Comparison of ENCODE assay signal across 21 mouse cellular contexts in the genomic region with DNA sequence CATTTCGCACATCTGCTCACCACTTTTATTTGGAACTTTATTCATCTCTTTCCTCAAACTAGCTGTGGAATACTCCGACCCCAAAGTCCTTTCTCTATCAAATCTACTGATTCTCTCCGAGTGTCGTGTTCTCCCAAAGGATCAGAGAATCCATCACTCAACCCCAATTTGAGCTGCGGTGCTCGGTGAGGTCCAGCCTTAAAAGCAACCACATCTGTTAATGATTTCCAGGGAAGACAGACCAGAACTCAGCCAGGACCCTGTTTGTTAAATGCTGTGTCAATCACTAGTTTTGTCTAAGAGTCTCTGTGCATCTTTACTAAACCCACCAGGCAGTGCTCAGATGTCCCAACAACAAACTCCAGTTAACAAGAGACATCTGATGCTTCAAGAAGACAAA.
DNase-seq lines count a peak whose midpoint lies in the region; ATAC-seq and TF ChIP-seq lines count a peak whose summit lies in the region.
"Had no signal": no experiment of that assay in that cellular context is flagged by ENCODE, and none has a peak within 500 bp of the region (broad histone marks: within the 10 kb centered on the region; RNA-seq: fewer than 3 reads in every experiment).

No protein-coding gene starts in this region.

- H3K4me1 ChIP-seq in CH12.LX (ENCODE audit: control insufficient read depth in 1 of 2, insufficient read depth in 2 of 2) = peaks cover 3 to 24% of the 10 kb centered on the region in 2 experiments; a peak in 3 of 4 replicates
- H3K4me1 ChIP-seq in embryonic facial prominence, embryonic 10.5 days = peaks cover 37% of the 10 kb centered on the region
- peaks cover 5% of the 10 kb centered on the region; the same call in 1 of the 2 replicates for H3K4me1 ChIP-seq in kidney, embryonic 15.5 days
- H3K4me1 ChIP-seq in intestine, embryonic 15.5 days (replicated peaks) = no peaks in the 10 kb centered on the region
- H3K4me1 ChIP-seq: embryonic facial prominence, embryonic 12.5 days had no signal

- no peak overlapping the region for H3K9ac ChIP-seq in CH12.LX (ENCODE audit: insufficient read depth, low read depth)
- H3K9ac ChIP-seq in kidney, embryonic 15.5 days = no peak overlapping the region
- H3K9ac ChIP-seq in intestine, embryonic 15.5 days = no peak overlapping the region
- H3K9ac ChIP-seq: embryonic facial prominence, embryonic 12.5 days; forebrain, embryonic 13.5 days; forebrain, embryonic 15.5 days; forebrain, postnatal 0 days had no signal

- no peak overlapping the region for H3K27ac ChIP-seq in CH12.LX (ENCODE audit: insufficient read depth, low read depth)
- no peak overlapping the region for H3K27ac ChIP-seq in embryonic facial prominence, embryonic 10.5 days (replicated peaks)
- H3K27ac ChIP-seq in kidney, embryonic 15.5 days = no peak overlapping the region
- no peak overlapping the region for H3K27ac ChIP-seq in intestine, embryonic 15.5 days
- H3K27ac ChIP-seq: embryonic facial prominence, embryonic 12.5 days; forebrain, embryonic 13.5 days; forebrain, embryonic 15.5 days had no signal

- H3K79me2 ChIP-seq in CH12.LX (replicated peaks; ENCODE audit: control insufficient read depth, extremely low read depth, insufficient read depth, poor library complexity, severe bottlenecking) = no peaks in the 10 kb centered on the region

- no peaks in the 10 kb centered on the region for H3K36me3 ChIP-seq in CH12.LX (replicated peaks in 1 of 2; ENCODE audit: control insufficient read depth in 1 of 2, insufficient read depth in 1 of 2, low read length in 1 of 2)
- no peaks in the 10 kb centered on the region for H3K36me3 ChIP-seq in embryonic facial prominence, embryonic 10.5 days (replicated peaks)
- no peaks in the 10 kb centered on the region for H3K36me3 ChIP-seq in kidney, embryonic 15.5 days
- H3K36me3 ChIP-seq in intestine, embryonic 15.5 days = no peaks in the 10 kb centered on the region
- H3K36me3 ChIP-seq: embryonic facial prominence, embryonic 12.5 days; forebrain, embryonic 15.5 days; G1E had no signal

- no peaks in the 10 kb centered on the region for H3K27me3 ChIP-seq in CH12.LX (replicated peaks)
- no peaks in the 10 kb centered on the region for H3K27me3 ChIP-seq in embryonic facial prominence, embryonic 10.5 days (replicated peaks; ENCODE audit: low read depth, poor library complexity, severe bottlenecking)
- no peaks in the 10 kb centered on the region for H3K27me3 ChIP-seq in kidney, embryonic 15.5 days
- no peaks in the 10 kb centered on the region for H3K27me3 ChIP-seq in intestine, embryonic 15.5 days (replicated peaks)
- H3K27me3 ChIP-seq: embryonic facial prominence, embryonic 12.5 days; forebrain, embryonic 13.5 days; forebrain, embryonic 15.5 days; Patski had no signal

- WGBS in embryonic facial prominence, embryonic 10.5 days = 35% methylated on average over 6 of the region's 6 CpGs
- 54% methylated on average over 6 of the region's 6 CpGs for WGBS in kidney, embryonic 15.5 days
- WGBS in intestine, embryonic 15.5 days = 51% methylated on average over 6 of the region's 6 CpGs

- no peak for TF ChIP-seq EP300 in CH12.LX (IDR thresholded peaks at IDR 0.05; ENCODE audit: low read length)

- no peak for TF ChIP-seq RAD21 in CH12.LX (IDR thresholded peaks at IDR 0.05; ENCODE audit: low read depth, low read length)

- no peak for TF ChIP-seq CTCF in CH12.LX (conservative IDR thresholded peaks at IDR 0.05 in 1 of 2, IDR thresholded peaks at IDR 0.05 in 1 of 2; ENCODE audit: low read depth in 2 of 2, low read length in 2 of 2)

- no peak for ATAC-seq in kidney, embryonic 15.5 days (replicated peaks; ENCODE audit: low FRiP score)
- no peak for ATAC-seq in intestine, embryonic 15.5 days
- ATAC-seq: activated CD4-positive, CD25-positive, alpha-beta regulatory T cell, adult 4 months; forebrain, embryonic 13.5 days; forebrain, postnatal 0 days; Patski had no signal

- in situ Hi-C loops in CH12.LX (cut with MboI; ENCODE audit: low pct_ligation_motif_present, low pct_unique_long_range_greater_than_20kb, low sequenced_read_pairs) = no loop called here

- DNase-seq in CH12.LX (ENCODE audit: extremely low read depth) = no peak
- DNase-seq in embryo, embryonic 10.5 days (ENCODE audit: low spot score) = peak; percentile 37
- DNase-seq in embryonic facial prominence, embryonic 10.5 days (ENCODE audit: low spot score) = peak; percentile 33
- no peak for DNase-seq in frontal cortex, adult 2 months (ENCODE audit: extremely low spot score in 1 of 2, low spot score in 1 of 2)
- DNase-seq: adrenal gland, adult 8-10 months; adrenal gland, postnatal 14 days; adrenal gland, postnatal 36 days; cerebellum, adult 11-12 months; cerebellum, adult 2 months; cerebellum, adult 9-10 months; cerebellum, postnatal 10 days; cerebellum, postnatal 25 days had no signal

- no peaks in the 10 kb centered on the region for H3K9me3 ChIP-seq in CH12.LX (replicated peaks; ENCODE audit: low read length)
- H3K9me3 ChIP-seq in embryonic facial prominence, embryonic 10.5 days = no peaks in the 10 kb centered on the region
- no peaks in the 10 kb centered on the region for H3K9me3 ChIP-seq in kidney, embryonic 15.5 days (replicated peaks)
- H3K9me3 ChIP-seq in intestine, embryonic 15.5 days = no peaks in the 10 kb centered on the region
- H3K9me3 ChIP-seq: embryonic facial prominence, embryonic 12.5 days; forebrain, embryonic 13.5 days; forebrain, embryonic 15.5 days had no signal

- no peak overlapping the region for H3K4me2 ChIP-seq in CH12.LX (ENCODE audit: insufficient read depth, low read depth, poor library complexity, severe bottlenecking)
- H3K4me2 ChIP-seq in kidney, embryonic 15.5 days = no peak overlapping the region
- H3K4me2 ChIP-seq in intestine, embryonic 15.5 days (replicated peaks) = no peak overlapping the region
- H3K4me2 ChIP-seq: embryonic facial prominence, embryonic 12.5 days; forebrain, embryonic 13.5 days; forebrain, embryonic 15.5 days had no signal

- no peak for TF ChIP-seq POLR2A in CH12.LX (IDR thresholded peaks at IDR 0.05; ENCODE audit: low read depth, low read length)

- dilution Hi-C loops in CH12.LX (cut with MboI; ENCODE audit: extremely low pct_ligation_motif_present, extremely low pct_unique_long_range_greater_than_20kb, low sequenced_read_pairs) = no loop called here

- H3K4me3 ChIP-seq in CH12.LX (replicated peaks in 1 of 3; ENCODE audit: low read depth in 2 of 3, low read length in 2 of 3, poor library complexity in 1 of 3) = no peak overlapping the region
- no peak overlapping the region for H3K4me3 ChIP-seq in embryonic facial prominence, embryonic 10.5 days
- H3K4me3 ChIP-seq in kidney, embryonic 15.5 days (replicated peaks) = no peak overlapping the region
- H3K4me3 ChIP-seq in intestine, embryonic 15.5 days (replicated peaks) = no peak overlapping the region
- H3K4me3 ChIP-seq: embryonic facial prominence, embryonic 12.5 days; forebrain, embryonic 13.5 days; forebrain, embryonic 15.5 days had no signal

TF ChIP-seq in CH12.LX, 34 proteins besides CTCF, POLR2A, EP300 and RAD21:
- no peak for TF ChIP-seq SMC3 (IDR thresholded peaks at IDR 0.05; ENCODE audit: low read depth, low read length)
- TF ChIP-seq ZNF384 (IDR thresholded peaks at IDR 0.05; ENCODE audit: low read depth, low read length) = peak; percentile 0; the same call in 1 of the 2 replicates
- no peak for TF ChIP-seq ELF1 (IDR thresholded peaks at IDR 0.05; ENCODE audit: low read depth, low read length)
- no peak for TF ChIP-seq POLR2AphosphoS2 (IDR thresholded peaks at IDR 0.05; ENCODE audit: low read depth, low read length)

Comparison
In these comparisons a context has a peak if more than half of its experiments do, and no peak if none do; other contexts are left out.
1. DNase-seq: peak in embryo, embryonic 10.5 days (single experiment) and embryonic facial prominence, embryonic 10.5 days (single experiment); none in CH12.LX (single experiment) and frontal cortex, adult 2 months (0 of 2).